Mouse (Mus musculus) lung, postnatal 4 days (tissue): Measurements from ENCODE around the gene Slc30a5.
A peak's percentile ranks its signal among the peaks of the same experiment; 100 is the strongest.
"Not testable (repeated sequence)": the region's sequence is repeated elsewhere in the genome, so short reads cannot be mapped to it uniquely, and the experiment has no call there.

Source experiments
- DNase-seq, 2 experiments: peaks; one replicate each; pipeline ENCODE4 v3.0.0; 2021

The Slc30a5 gene

DNA sequence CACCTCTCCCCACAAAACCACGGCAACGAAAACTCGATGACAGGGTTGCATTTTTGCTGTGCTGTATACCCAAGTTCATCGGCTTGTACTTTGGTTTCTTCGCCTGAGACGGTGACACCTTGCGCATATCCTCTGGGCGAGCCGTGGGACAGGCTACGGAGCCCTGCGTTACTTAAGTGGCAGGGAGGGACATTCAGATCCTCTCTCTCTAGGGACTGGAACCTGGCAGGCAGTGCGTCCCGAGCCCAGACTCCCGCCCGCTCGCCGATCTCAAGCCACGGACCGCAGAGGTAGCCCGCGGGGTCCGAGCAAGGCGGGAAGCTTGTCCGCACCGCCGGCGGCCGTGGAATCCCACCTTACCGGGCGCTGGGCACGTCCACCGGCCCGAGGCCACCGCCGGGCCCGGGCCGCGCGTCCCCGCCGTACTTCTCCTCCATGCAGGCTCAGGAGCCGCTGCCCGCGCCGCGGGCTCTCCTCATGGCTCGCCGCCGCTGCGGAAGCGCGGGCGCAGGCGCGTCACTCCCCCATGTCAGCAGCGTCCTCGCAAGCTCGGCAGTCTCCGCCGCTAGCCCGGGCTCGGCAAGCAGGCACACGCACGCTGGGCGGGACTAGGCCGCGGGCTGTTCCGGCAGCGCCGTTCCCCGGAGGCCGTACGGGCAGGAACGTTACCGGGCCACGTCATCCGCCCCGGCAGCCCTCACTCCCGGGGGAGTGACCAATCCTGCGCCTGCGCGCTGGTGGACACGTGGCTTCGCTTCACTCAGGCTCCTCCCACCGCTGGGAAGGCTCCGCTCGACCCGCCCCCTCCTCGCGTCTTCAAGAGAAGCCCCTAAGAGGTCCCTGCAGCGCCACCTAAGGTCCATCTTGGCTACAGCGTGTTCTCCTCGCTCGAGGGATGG is at the start of gene Slc30a5:
Gene Slc30a5 (minus strand): TSS at position 687 of the 899 bp plus-strand sequence.
- peak; percentile 99 to 100 for DNase-seq

- DNase-seq, result no peak
These were observed 48.7 kb upstream of the Slc30a5 start for GRCm38 (mm10) chr13:100881944-100882343.

DNA sequence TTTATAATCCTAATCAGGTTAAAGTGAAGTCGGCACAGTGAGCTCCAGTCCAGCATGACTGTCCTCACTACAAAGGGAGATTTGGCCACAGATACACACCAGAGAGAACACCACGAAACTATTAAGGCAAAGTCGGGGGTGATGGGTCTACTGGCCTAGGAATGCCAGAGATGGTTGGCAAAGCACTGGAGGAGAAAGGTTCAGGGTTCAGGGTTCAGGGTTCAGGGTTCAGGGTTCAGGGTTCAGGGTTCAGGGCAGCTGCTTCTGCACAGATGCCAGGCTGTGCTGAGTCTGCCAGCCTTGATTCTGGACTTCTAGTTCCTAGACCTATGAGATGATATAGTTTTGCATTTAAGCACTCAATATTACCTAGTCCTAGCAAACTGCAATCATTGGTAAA is 46.6 kb upstream of the Slc30a5 start:
- no peak for DNase-seq

GRCm38 (mm10) chr13:100879326-100879725 is 46.1 kb upstream of the Slc30a5 start:
- DNase-seq, result no peak

GRCm38 (mm10) chr13:100878264-100878663 is 45.0 kb upstream of the Slc30a5 start:
- no peak for DNase-seq

GRCm38 (mm10) chr13:100877703-100878102 is 44.5 kb upstream of the Slc30a5 start:
- DNase-seq, result no peak

DNA sequence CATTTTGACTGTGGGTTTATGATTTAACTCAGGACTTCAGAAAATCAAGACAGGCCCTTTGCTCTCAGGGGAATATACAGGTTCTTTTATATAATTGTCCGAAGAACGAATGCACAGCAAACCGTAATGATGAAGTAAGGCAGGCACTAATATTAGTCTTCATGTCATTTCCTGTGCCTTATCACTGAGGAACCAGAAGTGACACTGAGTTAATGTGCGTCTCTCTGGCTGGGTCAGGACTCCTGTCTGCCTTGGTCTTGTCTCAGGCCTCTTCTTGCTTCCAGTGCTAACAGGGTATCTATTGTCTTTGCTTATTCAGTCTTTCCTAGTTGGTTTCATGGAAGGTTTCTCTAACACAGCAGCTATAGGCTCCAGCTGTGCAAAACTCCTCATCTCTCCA is 41.9 kb upstream of the Slc30a5 start:
- DNase-seq, result no peak

DNA sequence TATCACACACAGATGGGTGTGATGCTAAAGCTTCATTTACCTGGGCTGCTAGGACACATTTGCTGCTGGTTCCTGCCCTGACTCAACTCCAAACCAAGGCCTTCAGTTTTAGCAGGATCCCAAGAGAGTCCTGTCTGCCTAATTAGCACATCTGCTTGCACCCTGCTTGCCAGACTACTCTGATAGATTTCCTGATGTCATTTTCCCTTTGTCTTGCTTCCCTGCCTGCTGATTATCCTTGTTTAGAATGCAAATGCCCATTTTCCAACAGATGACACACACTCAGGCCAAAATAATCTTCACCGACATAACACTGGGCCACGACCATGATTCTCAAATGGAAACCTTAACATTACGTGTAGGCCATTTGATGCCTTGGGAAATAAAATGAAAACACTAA is 41.4 kb upstream of the Slc30a5 start:
- DNase-seq, result no peak

GRCm38 (mm10) chr13:100873530-100873929 is 40.3 kb upstream of the Slc30a5 start:
- DNase-seq, result no peak

DNA sequence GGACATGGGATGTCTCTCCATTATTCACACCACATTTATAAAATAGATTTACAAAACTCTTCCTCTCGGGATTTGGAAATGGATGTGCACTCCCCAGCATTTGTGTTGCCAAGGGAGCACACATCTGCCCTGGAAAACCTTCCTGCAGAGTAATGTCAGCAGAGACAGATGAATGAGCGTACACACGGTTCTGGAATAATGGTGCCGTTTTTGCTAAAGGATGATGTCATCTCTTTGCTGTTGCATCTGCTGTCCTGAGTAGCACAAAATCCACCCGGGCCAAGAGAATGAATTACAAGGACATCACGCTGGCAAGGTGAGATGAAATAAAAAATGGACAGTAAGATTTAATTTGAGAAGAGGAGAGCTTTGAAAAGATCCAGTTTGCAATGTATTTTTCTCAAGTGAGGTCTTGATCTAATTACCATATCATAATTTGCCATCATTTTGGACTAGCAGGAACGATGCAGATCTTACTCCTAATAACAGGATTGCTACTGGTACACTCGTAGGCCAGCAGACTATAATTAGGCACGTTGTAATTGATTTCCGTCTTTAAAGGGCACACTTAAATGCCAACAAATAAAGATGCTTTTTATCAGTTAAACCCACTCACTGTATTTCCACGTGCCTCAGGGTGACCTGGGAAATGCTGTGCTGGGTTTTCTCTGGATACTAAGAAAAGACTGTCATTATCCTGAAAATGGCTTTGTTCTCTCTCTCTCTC is 38.4 kb upstream of the Slc30a5 start:
- no peak for DNase-seq

GRCm38 (mm10) chr13:100869813-100870212 is 36.6 kb upstream of the Slc30a5 start:
- DNase-seq, result no peak

- DNase-seq, result peak; percentile 20 to 39
These were observed 33.1 kb upstream of the Slc30a5 start for GRCm38 (mm10) chr13:100866311-100866710.

DNA sequence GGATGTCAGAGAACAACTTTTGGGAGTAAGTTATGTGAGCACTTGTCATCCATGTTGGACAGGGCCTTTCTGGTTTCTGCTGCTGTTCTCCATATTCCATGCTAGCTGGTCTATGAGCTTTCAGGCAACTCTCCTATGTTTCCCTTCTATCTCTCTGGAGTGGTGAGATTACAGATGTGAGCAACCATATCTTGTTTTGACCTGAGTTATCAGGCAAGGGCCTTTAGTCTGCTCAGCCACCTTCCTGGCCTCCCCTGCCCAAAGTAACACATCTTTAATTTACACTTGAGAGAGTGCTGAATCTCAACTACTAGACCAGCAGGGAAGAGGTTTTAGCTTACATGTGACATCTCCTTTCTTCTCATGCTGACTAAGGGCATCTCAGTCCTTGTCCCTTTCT is 32.5 kb upstream of the Slc30a5 start:
- no peak for DNase-seq

DNA sequence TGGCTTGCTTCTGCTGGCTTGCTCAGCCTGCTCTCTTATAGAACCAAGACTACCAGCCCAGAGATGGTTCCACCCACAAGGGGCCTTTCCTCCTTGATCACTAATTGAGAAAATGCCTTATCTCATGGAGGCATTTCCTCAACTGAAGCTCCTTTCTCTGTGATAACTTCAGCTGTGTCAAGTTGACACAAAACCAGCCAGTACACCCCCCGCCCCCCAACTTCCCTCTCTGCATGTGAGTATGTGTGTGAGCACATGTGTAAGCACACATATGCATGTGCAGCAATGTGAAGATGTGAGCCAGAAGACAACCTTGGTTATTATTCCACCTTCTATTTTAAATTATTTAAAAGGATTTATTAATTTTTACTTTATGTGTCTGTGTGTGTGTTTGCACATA is 30.7 kb upstream of the Slc30a5 start:
- not testable (repeated sequence) for DNase-seq

DNA sequence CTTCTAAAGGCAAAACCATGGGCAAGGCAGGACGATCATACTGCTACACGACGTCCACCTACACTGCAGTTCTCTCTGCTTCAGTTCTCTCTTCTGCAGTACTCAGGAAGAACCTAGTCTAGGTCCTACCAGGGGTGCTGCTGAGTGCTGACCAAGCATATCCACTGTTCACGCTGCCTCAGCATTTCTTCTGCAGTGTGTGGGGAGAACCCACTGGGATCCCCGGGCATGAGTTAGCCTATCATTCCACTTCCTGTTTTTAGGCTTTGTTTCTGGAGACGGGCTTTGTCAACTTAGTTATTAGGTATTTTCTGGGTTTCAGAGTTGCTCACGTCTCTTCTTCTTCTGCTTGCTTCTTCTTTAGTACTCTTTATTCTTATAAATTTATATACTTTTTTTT is 25.9 kb upstream of the Slc30a5 start:
- DNase-seq, result no peak

DNA sequence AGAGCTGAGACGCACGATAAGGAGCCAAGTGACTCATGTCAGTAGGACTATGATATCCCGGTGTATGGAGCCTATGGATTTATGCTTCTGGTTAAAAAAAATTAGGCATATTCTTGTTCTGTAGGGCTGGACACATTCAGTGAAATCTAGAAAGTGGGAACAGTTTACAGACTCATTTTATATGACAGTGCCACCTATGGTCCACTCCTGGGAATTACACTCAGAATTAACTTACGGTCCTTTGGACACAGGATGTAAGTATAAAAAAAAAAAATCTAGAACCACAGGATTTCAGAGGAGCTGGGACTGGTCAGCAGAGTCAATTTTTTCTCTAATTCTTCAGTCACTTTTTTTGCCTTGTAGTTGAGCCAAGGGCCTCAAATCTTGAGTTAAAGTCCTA is 20.9 kb upstream of the Slc30a5 start:
- DNase-seq, result peak in 1 of 2 experiments; percentile 38

DNA sequence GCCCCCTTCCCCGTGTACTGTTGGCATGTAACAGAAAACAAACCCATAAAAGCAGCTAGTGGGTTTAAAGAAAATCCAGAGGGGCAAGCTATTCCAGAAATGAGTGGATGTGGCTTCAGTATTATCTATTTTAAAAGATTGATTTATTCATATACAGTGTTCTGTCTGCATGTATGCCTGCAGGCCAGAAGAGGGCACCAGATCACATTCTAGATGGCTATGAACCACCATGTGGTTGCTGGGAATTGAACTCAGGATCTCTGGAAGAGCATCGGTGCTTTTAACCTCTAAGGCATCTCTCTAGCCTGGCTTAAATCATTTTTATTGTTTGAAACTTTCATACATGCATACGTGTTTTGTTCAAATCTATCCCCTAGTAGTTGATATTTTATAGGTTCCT is 19.9 kb upstream of the Slc30a5 start:
- DNase-seq, result no peak

DNA sequence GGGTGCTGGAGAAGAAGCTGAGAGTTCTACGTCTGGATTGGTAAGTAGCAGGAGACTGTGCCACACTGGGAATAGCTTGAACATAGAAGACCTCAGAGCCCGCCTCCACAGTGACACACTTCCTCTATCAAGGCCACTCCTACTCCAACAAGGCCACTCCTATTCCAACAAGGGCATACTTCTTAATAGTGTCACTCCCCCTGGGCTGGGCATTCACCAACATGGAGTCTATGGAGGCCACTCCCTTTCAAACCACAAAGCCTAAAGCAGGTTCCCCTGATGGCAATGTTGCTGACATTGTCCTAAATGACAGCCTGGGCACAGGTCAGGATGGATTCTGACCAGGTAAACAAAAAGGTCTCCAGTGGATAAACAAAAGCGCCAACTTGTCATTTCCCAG is 15.9 kb upstream of the Slc30a5 start:
- DNase-seq, result no peak

DNA sequence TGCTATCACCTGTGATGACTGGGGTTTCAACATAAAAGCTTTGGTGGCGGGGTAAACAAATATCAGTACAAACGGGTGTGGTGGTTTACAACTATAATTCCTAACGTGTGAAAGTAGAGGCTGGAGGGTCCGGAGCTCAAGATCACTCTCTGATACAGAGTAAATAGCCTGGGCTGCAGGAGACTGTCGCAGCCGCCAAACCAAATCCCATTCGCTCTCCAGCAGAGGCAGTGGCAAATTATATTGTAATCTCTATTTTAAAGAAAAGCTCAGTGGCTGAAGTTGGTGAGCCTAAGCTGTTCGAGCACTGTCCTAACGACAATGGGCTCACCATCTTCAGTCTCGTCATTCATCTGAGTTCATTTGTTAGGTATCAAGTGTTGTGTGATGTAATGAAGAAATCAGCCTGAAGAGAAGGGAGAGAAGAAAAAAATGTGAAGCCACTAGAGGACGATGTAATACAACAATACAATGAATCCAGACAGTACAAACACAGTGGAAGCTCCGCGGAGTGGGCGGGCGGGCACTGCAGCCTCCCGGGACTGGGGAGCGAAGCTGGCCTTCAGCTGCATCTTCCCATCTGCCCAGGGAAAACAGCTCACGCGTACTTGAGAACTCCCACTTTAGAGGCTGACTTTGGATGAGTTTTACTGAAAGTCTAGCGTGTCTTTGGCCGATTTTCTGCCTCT is 13.8 kb upstream of the Slc30a5 start:
- peak; percentile 40 to 71 for DNase-seq

GRCm38 (mm10) chr13:100846254-100846653 is 13.0 kb upstream of the Slc30a5 start:
- DNase-seq, result no peak

- DNase-seq, result no peak
These were observed 10.7 kb upstream of the Slc30a5 start for GRCm38 (mm10) chr13:100843944-100844343.

DNA sequence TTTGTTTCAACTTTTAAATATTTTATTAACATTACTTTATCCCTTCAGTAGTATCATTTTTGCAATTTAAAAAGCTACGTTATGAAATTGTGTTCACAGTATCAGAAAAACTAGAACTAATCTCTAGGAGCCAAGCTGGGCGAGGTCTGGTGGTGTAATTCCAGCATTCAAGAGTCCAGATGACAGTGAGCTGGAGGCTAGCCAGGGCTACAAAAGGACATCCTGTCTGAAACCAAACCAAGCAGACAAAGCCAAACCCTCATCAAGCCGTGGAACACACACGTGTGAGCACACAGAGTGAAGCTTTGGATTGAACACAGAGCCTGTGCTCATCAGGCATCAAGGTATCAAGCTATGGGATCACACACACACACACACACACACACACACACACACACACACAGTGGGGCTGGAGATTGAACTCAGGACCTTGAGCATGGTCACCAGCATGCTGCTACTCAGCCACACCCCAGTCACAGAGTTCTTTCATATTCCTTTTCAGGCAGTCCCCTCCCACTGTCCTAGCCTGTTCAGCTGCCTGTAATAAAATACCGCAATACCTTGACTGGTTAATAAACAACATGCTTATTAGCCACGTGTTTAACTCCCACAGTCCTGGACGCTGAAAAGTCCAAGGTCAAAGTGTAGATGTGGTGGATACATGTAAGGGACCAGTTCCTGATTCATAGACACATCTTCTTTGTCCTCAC is 9.9 kb upstream of the Slc30a5 start:
- DNase-seq, result peak; percentile 25 to 35

- DNase-seq, result no peak
These were observed 8.5 kb upstream of the Slc30a5 start for GRCm38 (mm10) chr13:100841741-100842140.
